Comparison of ENCODE assay signal across 11 mouse cellular contexts in genomic region chr4:119125577-119126270, GRCm38 (mm10). TPM values are rescaled to one million over a fixed set of nuclear protein-coding genes. Genes with fewer than 3 reads are reported as not detected.
DNase-seq lines count a peak whose midpoint lies in the region; ATAC-seq and TF ChIP-seq lines count a peak whose summit lies in the region.
"Had no signal": no experiment of that assay in that cellular context is flagged by ENCODE, and none has a peak within 500 bp of the region (broad histone marks: within the 10 kb centered on the region; RNA-seq: fewer than 3 reads in every experiment).

No protein-coding gene starts in this region.

- WGBS in heart, embryonic 11.5 days (ENCODE audit: insufficient replicate concordance): 67% methylated on average over 9 of the region's 9 CpGs
- 51% methylated on average over 9 of the region's 9 CpGs for WGBS in liver, postnatal 0 days (ENCODE audit: insufficient replicate concordance)
- WGBS in hindbrain, embryonic 16.5 days: 77% methylated on average over 9 of the region's 9 CpGs

- H3K4me2 ChIP-seq in heart, embryonic 11.5 days: no peak overlapping the region
- no peak overlapping the region; the same call in 1 of the 2 replicates for H3K4me2 ChIP-seq in liver, postnatal 0 days (ENCODE audit: low read depth, low read length)
- H3K4me2 ChIP-seq in hindbrain, embryonic 16.5 days (ENCODE audit: low read length): no peak overlapping the region
- H3K4me2 ChIP-seq: lung, embryonic 14.5 days had no signal

- intact Hi-C loops in heart, postnatal 36 days (cut with DNase I): no loop called here

- TF ChIP-seq CTCF in liver, postnatal 0 days (IDR thresholded peaks at IDR 0.05; ENCODE audit: low read depth): no peak

- peak overlapping the region; percentile 7 for H3K27ac ChIP-seq in heart, embryonic 11.5 days (ENCODE audit: low read depth, low read length)
- peak overlapping the region; percentile 83 for H3K27ac ChIP-seq in liver, postnatal 0 days (ENCODE audit: low read depth)
- no peak overlapping the region for H3K27ac ChIP-seq in hindbrain, embryonic 16.5 days (ENCODE audit: low read depth, low read length)

- peaks cover 70% of the 10 kb centered on the region for H3K4me1 ChIP-seq in heart, embryonic 11.5 days (ENCODE audit: control insufficient read depth, insufficient read depth, low read length)
- peaks cover 58% of the 10 kb centered on the region for H3K4me1 ChIP-seq in liver, postnatal 0 days (ENCODE audit: insufficient read depth)
- H3K4me1 ChIP-seq in hindbrain, embryonic 16.5 days (ENCODE audit: control insufficient read depth, insufficient read depth, low read depth, low read length): no peaks in the 10 kb centered on the region; the same call in 1 of the 2 replicates

- H3K4me3 ChIP-seq in heart, embryonic 11.5 days (ENCODE audit: low read depth, low read length): no peak overlapping the region
- no peak overlapping the region for H3K4me3 ChIP-seq in liver, postnatal 0 days (ENCODE audit: low read depth, low read length)
- no peak overlapping the region for H3K4me3 ChIP-seq in hindbrain, embryonic 16.5 days (ENCODE audit: low read length)

- peaks cover 34% of the 10 kb centered on the region for H3K36me3 ChIP-seq in heart, embryonic 11.5 days (ENCODE audit: control insufficient read depth, insufficient read depth, low read length)
- peaks cover 74% of the 10 kb centered on the region for H3K36me3 ChIP-seq in liver, postnatal 0 days (replicated peaks; ENCODE audit: insufficient read depth, low read length)
- 0 out of 2 replicates have a peak, but pooled peaks cover 4% of the 10 kb centered on the region for H3K36me3 ChIP-seq in hindbrain, embryonic 16.5 days (ENCODE audit: control insufficient read depth, insufficient read depth, low read length)

- no peaks in the 10 kb centered on the region for H3K27me3 ChIP-seq in heart, embryonic 11.5 days (ENCODE audit: control insufficient read depth, insufficient read depth, low read length)
- H3K27me3 ChIP-seq in liver, postnatal 0 days (ENCODE audit: insufficient read depth, low read length): no peaks in the 10 kb centered on the region
- no peaks in the 10 kb centered on the region for H3K27me3 ChIP-seq in hindbrain, embryonic 16.5 days (replicated peaks; ENCODE audit: control insufficient read depth, insufficient read depth, low read length)

- no peak for DNase-seq in heart, postnatal 36 days
- DNase-seq in B cell, adult 2 months: peak; percentile 9 to 14
- peak; percentile 64 for DNase-seq in adipocyte (ENCODE audit: low spot score)
- peak; percentile 56 for DNase-seq in liver, postnatal 0 days
- no peak for DNase-seq in kidney, adult 18-20 months
- no peak for DNase-seq in cerebellum, adult 9-11 months
- DNase-seq: cerebellum, adult 2 months; kidney, postnatal 36 days; lung, embryonic 14.5 days had no signal

- no peak overlapping the region for H3K9ac ChIP-seq in heart, embryonic 11.5 days (ENCODE audit: low read depth, low read length)
- H3K9ac ChIP-seq in liver, postnatal 0 days (replicated peaks): no peak overlapping the region
- H3K9ac ChIP-seq in hindbrain, embryonic 16.5 days (ENCODE audit: low read depth, low read length): no peak overlapping the region
- H3K9ac ChIP-seq: lung, embryonic 14.5 days had no signal

- no peak for ATAC-seq in heart, embryonic 11.5 days (replicated peaks; ENCODE audit: insufficient number of reproducible peaks, low FRiP score, low TSS enrichment)
- peak; percentile 42; the same call in 1 of the 2 replicates for ATAC-seq in liver, postnatal 0 days
- no peak for ATAC-seq in hindbrain, embryonic 16.5 days

- no peaks in the 10 kb centered on the region for H3K9me3 ChIP-seq in heart, embryonic 11.5 days (replicated peaks; ENCODE audit: control insufficient read depth, low read length)
- H3K9me3 ChIP-seq in liver, postnatal 0 days (ENCODE audit: low read length): no peaks in the 10 kb centered on the region
- H3K9me3 ChIP-seq in hindbrain, embryonic 16.5 days (ENCODE audit: control insufficient read depth, low read length): no peaks in the 10 kb centered on the region

- no peak for TF ChIP-seq EP300 in liver, postnatal 0 days (IDR thresholded peaks at IDR 0.05; ENCODE audit: low read depth)

RNA-seq across cellular contexts. Expression of gene Slc2a1, which starts 17.2 kb away (rescaled TPM):
- 426 and 446 TPM in 2 replicates for polyA plus RNA-seq in heart, embryonic 11.5 days (2014; fragmentation: Nextera tagmentation; extraction: Ambion mirVana)
- total RNA-seq in heart, postnatal 36 days (2021): 10 to 100 TPM in 1 of 2 experiments, 1 to 10 TPM in 1; 9.5 to 12.7 TPM
- 25.4 and 29.6 TPM in 2 replicates for polyA plus RNA-seq in liver, postnatal 0 days (2015; fragmentation: Nextera tagmentation; extraction: Ambion mirVana)
- polyA plus RNA-seq in hindbrain, embryonic 16.5 days (2015; fragmentation: Nextera tagmentation; extraction: Ambion mirVana): 100 and 106 TPM in 2 replicates

RNA-seq across cellular contexts. Expression of gene Zfp691, which starts 48.3 kb away (rescaled TPM):
- 10.9 and 13.7 TPM in 2 replicates for polyA plus RNA-seq in heart, embryonic 11.5 days (2014; fragmentation: Nextera tagmentation; extraction: Ambion mirVana)
- total RNA-seq in heart, postnatal 36 days (2021): 10 to 100 TPM; 20.0 to 21.5 TPM
- 1.8 and 2.1 TPM in 2 replicates for polyA plus RNA-seq in liver, postnatal 0 days (2015; fragmentation: Nextera tagmentation; extraction: Ambion mirVana)
- polyA plus RNA-seq in hindbrain, embryonic 16.5 days (2015; fragmentation: Nextera tagmentation; extraction: Ambion mirVana): 2.9 and 5.6 TPM in 2 replicates

Comparison
In these comparisons a context has a peak if more than half of its experiments do, and no peak if none do; other contexts are left out.
1. DNase-seq: peak in B cell, adult 2 months (2 of 2), adipocyte (single experiment) and liver, postnatal 0 days (single experiment); none in heart, postnatal 36 days (0 of 2), kidney, adult 18-20 months (single experiment) and cerebellum, adult 9-11 months (single experiment).